Mouse (Mus musculus): ENCODE results near the gene Gm11361.

Gene Gm11361

DNA sequence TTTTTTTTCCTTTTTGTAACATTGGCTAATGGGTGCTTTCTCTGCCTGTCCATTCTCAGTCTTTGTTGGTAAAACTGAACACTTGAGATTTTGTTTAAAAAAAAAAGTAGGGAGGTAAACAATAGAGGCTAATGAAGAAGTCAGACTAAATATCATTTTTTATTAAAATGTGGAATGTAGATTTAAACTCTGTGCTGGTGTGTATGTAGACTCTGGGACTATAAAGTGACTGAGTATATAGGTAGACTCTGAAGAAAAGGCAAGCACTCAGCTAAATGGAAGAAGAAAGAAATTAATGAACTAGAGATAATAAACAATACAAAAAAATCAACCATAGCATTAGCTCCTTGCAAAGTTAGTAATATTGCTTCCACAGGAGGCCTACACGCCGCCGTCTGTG is at the start of gene Gm11361:
TSS of gene Gm11361 (plus strand) at position 301 of the 400 bp plus-strand sequence.
- DNase-seq (ENCODE audit: low read depth, low spot score), result no peak

DNA sequence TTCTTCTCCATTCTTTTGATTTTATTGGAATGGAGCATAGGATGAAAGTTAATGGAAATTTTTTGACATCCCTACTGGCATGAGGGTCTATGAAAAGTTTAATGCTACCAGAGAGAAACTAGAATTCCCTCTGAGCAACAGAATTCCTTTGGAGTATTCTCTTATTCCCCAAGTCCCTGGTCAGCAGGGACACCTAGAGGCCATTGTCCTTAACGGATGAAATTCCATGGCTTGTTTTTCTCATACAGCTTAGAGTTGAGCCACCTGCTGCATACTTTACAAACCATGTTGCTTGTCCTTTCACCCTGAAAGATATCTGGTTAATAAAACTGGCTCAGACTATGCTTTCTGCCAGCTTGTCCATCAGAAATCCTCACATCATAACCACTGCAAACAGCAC is 7.1 kb downstream of the Gm11361 start:
- no peak for DNase-seq (ENCODE audit: low read depth, low spot score)

DNA sequence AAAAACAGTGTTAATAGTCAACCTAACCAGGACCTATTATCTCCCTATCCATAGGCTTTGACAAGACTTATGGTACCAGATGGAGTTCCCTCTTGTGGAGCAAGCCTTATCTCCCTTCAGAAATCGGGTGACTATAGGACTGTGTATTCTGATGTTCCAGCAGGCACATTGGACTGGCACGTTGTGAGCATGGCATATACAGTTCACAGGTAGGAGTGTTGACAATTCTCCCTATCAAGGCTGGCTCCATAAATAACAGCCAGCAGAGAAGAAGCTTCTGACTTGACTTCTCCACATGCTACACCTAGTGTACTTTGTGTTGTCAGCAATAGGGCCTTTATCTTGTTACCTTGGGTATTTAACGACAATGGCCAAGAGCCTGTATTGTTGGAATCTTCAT is 30.0 kb downstream of the Gm11361 start:
- DNase-seq (ENCODE audit: low read depth, low spot score), result no peak

DNA sequence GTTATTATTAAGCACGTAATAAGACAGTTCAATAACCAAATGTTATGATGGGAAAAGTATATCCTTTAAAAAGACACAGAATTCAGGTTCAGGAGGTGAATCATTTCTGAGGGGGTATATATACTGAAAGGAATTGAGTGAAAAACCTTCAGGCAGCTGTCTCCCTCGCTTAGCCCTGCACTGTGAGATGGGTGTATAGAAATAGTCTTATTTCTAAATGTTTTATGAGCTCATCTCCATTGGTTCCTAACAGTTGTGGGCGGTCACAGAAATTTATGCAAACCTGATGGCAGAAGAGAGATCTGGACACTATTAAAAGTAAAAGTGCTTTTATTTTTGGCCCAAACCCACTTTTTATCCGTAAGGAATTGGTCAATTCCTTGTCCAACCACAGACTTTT is 36.9 kb downstream of the Gm11361 start:
- no peak for DNase-seq (ENCODE audit: low read depth, low spot score)

DNA sequence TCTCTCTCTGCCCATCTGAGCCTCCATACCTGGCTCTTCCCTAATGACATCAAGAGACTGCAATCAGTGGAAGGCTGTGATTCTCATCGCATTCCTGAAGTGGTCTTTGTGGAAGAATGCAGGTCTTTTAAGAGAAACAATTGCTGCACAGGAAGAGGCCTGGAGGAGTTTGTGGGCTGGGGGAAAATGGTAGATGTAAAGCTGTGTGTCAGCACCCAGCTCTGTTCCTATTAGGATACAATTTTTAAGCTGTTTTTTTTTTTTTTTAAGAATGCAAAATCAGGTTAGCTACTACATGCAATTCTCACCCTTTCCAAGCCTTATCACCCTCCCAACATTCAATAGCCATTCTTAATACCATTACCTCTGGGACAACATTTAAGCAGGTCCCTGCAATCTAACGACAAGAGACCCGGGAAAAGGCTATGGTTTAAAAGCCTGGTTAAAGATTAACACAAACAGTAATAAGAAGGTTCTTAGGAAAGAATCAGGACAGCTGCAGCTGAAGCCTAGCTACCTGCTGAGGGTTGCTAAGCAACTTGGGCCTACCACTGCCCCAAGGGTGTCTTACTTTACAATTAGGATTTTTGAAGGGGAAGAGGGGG is 37.5 kb downstream of the Gm11361 start:
- DNase-seq (ENCODE audit: low read depth, low spot score), result no peak

DNA sequence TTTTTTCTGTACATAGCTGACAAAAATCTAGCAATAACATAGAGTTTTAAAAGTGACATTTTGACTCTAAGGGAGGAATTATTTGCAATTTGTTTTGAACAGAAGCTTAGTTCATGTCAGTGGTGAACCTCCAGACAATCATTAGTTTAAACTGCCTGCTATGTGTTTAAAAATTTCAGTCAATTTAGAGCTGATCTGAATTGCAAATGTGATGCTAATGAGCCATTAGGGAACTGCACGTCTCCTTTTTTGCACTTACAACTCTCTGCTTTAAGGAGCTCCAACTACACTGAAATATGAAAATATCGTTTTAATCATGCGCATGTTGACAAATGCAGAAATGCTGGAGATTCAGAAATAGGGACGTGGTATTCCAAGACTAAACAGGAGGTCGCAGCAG is 38.2 kb downstream of the Gm11361 start:
- DNase-seq (ENCODE audit: low read depth, low spot score), result no peak

DNA sequence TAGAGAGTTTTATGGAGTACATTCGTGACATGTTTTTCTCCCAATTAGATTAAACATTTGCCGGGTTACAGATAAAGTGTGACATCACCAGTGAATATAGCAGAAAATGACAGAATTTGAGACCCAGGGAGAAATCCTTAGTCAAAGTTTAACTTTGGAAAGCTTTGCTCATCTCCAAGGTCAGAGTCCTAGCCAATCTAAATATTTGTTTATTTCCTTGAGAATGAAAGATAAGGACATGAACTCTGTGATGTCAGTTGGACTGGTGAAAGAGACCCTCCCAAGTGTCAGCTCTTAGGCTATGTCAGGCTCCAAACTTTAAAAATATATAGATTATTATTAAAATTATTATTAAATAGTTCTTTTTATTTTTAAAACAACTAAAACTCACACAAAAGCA is 39.8 kb downstream of the Gm11361 start:
- DNase-seq (ENCODE audit: low read depth, low spot score), result no peak

DNA sequence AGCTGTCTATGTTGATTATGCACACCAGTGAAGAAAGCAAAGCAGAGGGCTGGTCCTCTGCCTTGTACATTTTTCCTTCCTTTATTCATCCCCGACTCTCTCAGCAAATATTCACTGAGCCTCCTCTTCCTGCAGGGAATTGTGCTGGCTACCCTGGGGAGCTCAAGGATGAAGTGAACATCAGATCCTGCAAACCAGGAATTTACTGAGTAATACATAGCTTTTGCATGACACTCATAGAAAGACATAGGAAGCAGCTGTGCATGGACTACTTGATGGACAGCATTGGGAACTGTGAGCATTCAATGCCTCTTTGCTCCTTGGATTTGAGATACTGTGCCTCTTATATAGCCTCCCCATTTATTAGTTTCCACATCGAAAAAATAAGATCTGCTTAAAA is 40.2 kb downstream of the Gm11361 start:
- DNase-seq (ENCODE audit: low read depth, low spot score), result no peak

Measured in WW6 (cell line).